Mouse (Mus musculus) lung, adult 2 months (tissue): Measurements from ENCODE around the gene Zcchc3.

ENCODE experiments used
- CTCF ChIP-seq: fragments of 200-500 bp; IDR thresholded peaks from 2 replicates; pipeline ENCODE4 v1.5.1; 2011; ENCODE audit warnings: mild to moderate bottlenecking, low read length, control low read depth; ENCODE audit not compliant: insufficient read depth
- POLR2A ChIP-seq: fragments of 200-500 bp; IDR thresholded peaks from 2 replicates; pipeline ENCODE4 v1.6.1; 2011; ENCODE audit warnings: low read depth, mild to moderate bottlenecking, control low read depth, low read length, borderline replicate concordance; ENCODE audit errors: extremely low read depth

- TF ChIP-seq CTCF (no peak), POLR2A (0 out of 2 replicates have a peak, but pooled peaks have one; percentile 15)
Observed at GRCm38 (mm10) chr2:152398691-152399090, 16.1 kb downstream of the Zcchc3 start.
